Mouse (Mus musculus): ENCODE measurements around the gene Dgkb.

Gene Dgkb

GRCm38 (mm10) chr12:38594055-38594454 lies 776.5 kb downstream of the Dgkb start:
- no peak for DNase-seq (ENCODE audit: low read depth, low spot score)

- no peak for DNase-seq (ENCODE audit: low read depth, low spot score)
Observed at GRCm38 (mm10) chr12:38596416-38597062, 779.0 kb downstream of the Dgkb start.

DNA sequence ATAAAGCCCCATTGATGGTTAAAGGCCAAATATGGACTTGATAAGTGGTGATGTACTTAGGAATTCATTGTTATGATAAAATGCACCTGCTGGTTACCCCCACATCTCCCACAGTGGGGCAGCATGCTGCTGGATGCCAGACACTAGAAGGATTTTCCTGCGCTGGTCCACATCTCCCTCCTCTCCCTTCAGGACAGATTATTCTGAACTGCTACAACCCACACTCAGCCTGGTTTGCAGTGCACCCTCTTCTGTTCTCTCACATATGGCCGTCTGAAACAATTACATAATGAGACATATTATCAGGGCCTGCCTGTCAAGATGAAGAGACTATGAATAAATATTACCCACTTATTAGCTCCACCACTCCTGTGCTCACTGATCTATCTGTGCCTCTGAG lies 780.6 kb downstream of the Dgkb start:
- no peak for DNase-seq (ENCODE audit: low read depth, low spot score)

DNA sequence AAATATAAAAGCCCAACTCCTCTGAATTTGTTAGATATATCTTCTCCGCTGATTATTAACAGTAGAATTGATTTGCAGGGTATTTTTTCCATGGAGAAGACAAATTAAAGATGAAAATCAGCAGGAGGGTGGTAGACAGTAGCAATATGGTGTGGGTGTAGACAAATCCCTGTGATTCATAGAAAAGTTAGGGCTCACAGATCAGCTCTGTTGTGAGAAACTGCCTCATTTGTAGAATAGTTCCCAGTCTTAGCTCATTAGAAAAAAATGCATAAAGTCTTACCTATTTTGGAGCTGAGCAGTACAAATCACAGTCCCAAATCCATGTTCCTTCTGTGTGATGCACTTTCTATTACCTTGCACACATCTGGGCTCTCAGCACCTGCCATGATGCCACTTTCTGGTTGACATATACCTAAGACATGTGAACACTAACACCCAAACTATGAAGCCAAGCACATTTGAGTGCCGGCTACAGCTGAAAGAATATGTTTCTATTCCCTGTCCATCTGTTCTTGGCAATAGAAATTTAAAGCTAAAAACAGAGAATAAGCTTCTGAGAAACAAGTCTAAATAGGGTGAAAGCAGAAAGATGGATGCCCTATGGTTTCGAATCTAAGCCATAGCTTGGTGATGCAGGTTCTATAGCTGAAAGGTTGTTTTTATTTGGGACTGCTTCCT lies 782.8 kb downstream of the Dgkb start:
- DNase-seq (ENCODE audit: low read depth, low spot score), result no peak

GRCm38 (mm10) chr12:38608104-38608503 lies 790.6 kb downstream of the Dgkb start:
- no peak for DNase-seq (ENCODE audit: low read depth, low spot score)

GRCm38 (mm10) chr12:38668265-38668664 lies 850.7 kb downstream of the Dgkb start:
- no peak for DNase-seq (ENCODE audit: low read depth, low spot score)
